Mouse (Mus musculus) lung, postnatal 4 days (tissue): ENCODE results near the gene Gm21775.
"Not testable (repeated sequence)": the region's sequence is repeated elsewhere in the genome, so short reads cannot be mapped to it uniquely, and the experiment has no call there.

Source experiments
- DNase-seq, 2 experiments: peaks; one replicate each; pipeline ENCODE4 v3.0.0; 2021

Gm21775 gene

DNA sequence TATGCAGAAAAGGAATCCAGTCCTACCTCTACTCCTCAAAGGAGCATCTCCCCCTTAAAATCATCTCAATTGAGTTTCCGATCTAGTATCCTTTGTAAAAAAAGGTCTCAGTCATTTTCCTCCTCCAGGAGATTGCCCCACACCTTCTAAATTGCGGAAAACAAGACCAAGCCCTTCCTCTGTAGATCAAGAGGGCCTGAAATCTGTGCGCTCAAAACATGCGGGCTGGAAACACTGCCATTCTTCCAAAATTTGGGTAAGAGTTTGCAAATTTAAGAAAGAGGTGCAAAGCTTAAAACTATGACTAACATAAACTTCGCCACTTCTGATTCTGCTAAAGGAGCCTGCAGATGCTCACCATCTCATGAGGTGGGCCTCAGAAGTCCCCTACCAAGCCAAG, at the start of gene Gm21775:
TSS of gene Gm21775 (plus strand) at position 301 of the 400 bp plus-strand sequence.
- not testable (repeated sequence) for DNase-seq

DNA sequence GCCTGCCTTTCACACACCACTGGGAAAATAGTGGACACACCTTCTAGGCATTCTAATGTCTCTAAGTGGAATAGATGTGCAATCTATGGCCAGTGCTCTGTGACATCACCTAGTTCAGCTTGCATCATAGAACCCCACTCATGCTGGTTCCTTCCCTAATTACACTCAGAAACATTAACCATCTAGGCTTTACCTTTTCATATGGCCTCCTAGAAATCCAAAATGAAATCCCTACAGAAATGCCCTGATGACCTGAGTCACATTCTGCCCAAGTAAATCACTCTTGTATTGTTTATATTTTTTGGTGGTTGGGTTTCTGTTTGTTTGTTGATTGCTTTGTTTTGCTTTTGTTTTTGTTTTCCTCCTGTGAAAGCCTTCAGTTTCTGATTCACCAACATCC, 17.3 kb upstream of the Gm21775 start, which contains the start of gene Gm20737:
TSS of gene Gm20737 (minus strand) at position 101 of the 400 bp plus-strand sequence.
- not testable (repeated sequence) for DNase-seq
